Mouse (Mus musculus) thymus, adult 2 months (tissue): ENCODE results near the gene Serpini1. TPM values are rescaled to one million over a fixed set of nuclear protein-coding genes. Genes with fewer than 3 reads are reported as not detected.
"Not testable (repeated sequence)": the region's sequence is repeated elsewhere in the genome, so short reads cannot be mapped to it uniquely, and the experiment has no call there.

ENCODE experiments used
- DNase-seq: peaks from one replicate; pipeline ENCODE4 v3.0.0; 2021
- H3K27ac ChIP-seq: fragments of 200-500 bp; 2 replicates; pipeline ENCODE4 v1.5.1; 2012; ENCODE audit warnings: low read length, control low read depth; ENCODE audit not compliant: control insufficient read depth, insufficient read depth
- H3K27me3 ChIP-seq: fragments of 200-500 bp; 2 replicates; pipeline ENCODE4 v1.6.1; 2012; ENCODE audit warnings: mild to moderate bottlenecking, low read length, moderate library complexity, mixed read lengths; ENCODE audit not compliant: control insufficient read depth, insufficient read depth
- H3K36me3 ChIP-seq: fragments of 200-500 bp; 2 replicates; pipeline ENCODE4 v1.6.1; 2012; ENCODE audit warnings: mild to moderate bottlenecking, low read length, moderate library complexity; ENCODE audit not compliant: control insufficient read depth, insufficient read depth
- H3K4me1 ChIP-seq: fragments of 200-500 bp; replicated peaks from 2 replicates; pipeline ENCODE4 v1.6.1; 2012; ENCODE audit warnings: low read length; ENCODE audit not compliant: control insufficient read depth, insufficient read depth
- H3K4me3 ChIP-seq: fragments of 200-500 bp; 2 replicates; pipeline ENCODE4 v1.5.1; 2012; ENCODE audit warnings: mild to moderate bottlenecking, low read length, control low read depth, moderate library complexity; ENCODE audit not compliant: control insufficient read depth, insufficient read depth
- CTCF ChIP-seq: fragments of 200-500 bp; IDR thresholded peaks from 2 replicates; pipeline ENCODE4 v1.5.1; 2012; ENCODE audit warnings: mild to moderate bottlenecking, control low read depth, low read length, moderate library complexity, borderline replicate concordance; ENCODE audit not compliant: control insufficient read depth, poor library complexity, insufficient read depth; ENCODE audit errors: extremely low read depth
- POLR2A ChIP-seq: fragments of 200-500 bp; IDR thresholded peaks from 2 replicates; pipeline ENCODE4 v1.6.1; 2012; ENCODE audit warnings: mild to moderate bottlenecking, low read length, control low read depth, moderate library complexity; ENCODE audit not compliant: control insufficient read depth, poor library complexity, insufficient read depth; ENCODE audit errors: extremely low read depth
- WGBS: fragments of 180-500 bp; shearing (Covaris S2); methylation state at CpG from one replicate; pipeline ENCODE4 v1.1.7; 2018; 5-methylcytosine and 5-hydroxymethylcytosine counted together
- polyA plus RNA-seq: library from polyadenylated mRNA; depleted of rRNA; stranded (reverse); fragments of >200 nt; gene quantifications from 2 replicates; pipeline ENCODE4 v1.2.3, GENCODE M21; 2012

The Serpini1 gene
- polyA plus RNA-seq, 1 experiment = 1.1 TPM

DNA sequence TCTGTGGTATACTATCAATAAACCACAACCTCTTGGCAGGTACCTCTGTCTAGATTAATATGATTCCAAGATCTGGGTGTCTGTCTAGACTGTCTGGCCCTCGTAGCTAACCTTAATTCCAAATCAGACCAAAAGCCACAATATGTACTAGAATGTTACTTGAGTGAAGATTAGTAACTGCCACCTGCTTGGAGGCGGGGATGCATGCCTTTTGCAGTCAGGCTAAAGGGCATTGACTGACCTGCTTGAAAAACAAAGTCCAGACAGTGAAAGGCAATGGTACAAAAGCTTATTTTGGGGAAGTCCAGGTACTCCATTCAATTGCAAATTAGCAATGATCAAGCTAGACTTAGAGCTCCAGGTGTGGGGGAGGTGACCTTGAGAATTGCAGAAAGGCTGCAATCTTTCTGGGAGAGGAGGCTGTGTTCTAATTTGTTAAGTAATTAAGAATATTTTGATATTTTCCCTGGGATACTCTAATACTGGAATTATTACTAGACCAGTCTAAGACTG, 94.3 kb downstream of the Serpini1 start:
- no peaks in the 10 kb centered on the region for H3K4me1 ChIP-seq
- no peak overlapping the region for H3K4me3 ChIP-seq
- no peak overlapping the region for H3K27ac ChIP-seq
- no peak for DNase-seq
- 61% methylated on average over 2 of the region's 2 CpGs for WGBS
- no peaks in the 10 kb centered on the region for H3K27me3 ChIP-seq
- TF ChIP-seq CTCF (no peak), POLR2A (no peak)
- H3K36me3 ChIP-seq = no peaks in the 10 kb centered on the region

- H3K27me3 ChIP-seq, DNase-seq, H3K4me1 ChIP-seq, H3K4me3 ChIP-seq, H3K27ac ChIP-seq, H3K36me3 ChIP-seq: not testable (repeated sequence)
- WGBS = 95% methylated on average over 4 of the region's 4 CpGs
These were observed 96.6 kb downstream of the Serpini1 start for GRCm38 (mm10) chr3:75653901-75654300.

GRCm38 (mm10) chr3:75655578-75656344, 98.4 kb downstream of the Serpini1 start:
- TF ChIP-seq POLR2A (no peak), CTCF (no peak)
- H3K27ac ChIP-seq = no peak overlapping the region
- H3K36me3 ChIP-seq = no peaks in the 10 kb centered on the region
- no peak for DNase-seq
- WGBS = 97% methylated on average over 6 of the region's 6 CpGs
- no peaks in the 10 kb centered on the region for H3K4me1 ChIP-seq
- H3K4me3 ChIP-seq = no peak overlapping the region
- H3K27me3 ChIP-seq = no peaks in the 10 kb centered on the region

- TF ChIP-seq POLR2A (no peak), CTCF (no peak)
- Histone ChIP-seq H3K4me1 (no peaks in the 10 kb centered on the region; the same call in 1 of the 2 replicates), H3K27me3 (no peaks in the 10 kb centered on the region), H3K27ac (no peak overlapping the region), H3K4me3 (no peak overlapping the region), H3K36me3 (no peaks in the 10 kb centered on the region)
- WGBS = 45% methylated on average over 3 of the region's 3 CpGs
- no peak for DNase-seq
These were observed 109.6 kb downstream of the Serpini1 start for GRCm38 (mm10) chr3:75666962-75667361.

- Histone ChIP-seq H3K27me3 (no peaks in the 10 kb centered on the region), H3K36me3 (no peaks in the 10 kb centered on the region), H3K4me3 (no peak overlapping the region), H3K27ac (no peak overlapping the region), H3K4me1 (no peaks in the 10 kb centered on the region)
- TF ChIP-seq CTCF = no peak
- TF ChIP-seq POLR2A = no peak
- WGBS = 88% methylated on average over 1 of the region's 1 CpGs
- no peak for DNase-seq
These were observed 113.1 kb downstream of the Serpini1 start for GRCm38 (mm10) chr3:75670425-75670824.

DNA sequence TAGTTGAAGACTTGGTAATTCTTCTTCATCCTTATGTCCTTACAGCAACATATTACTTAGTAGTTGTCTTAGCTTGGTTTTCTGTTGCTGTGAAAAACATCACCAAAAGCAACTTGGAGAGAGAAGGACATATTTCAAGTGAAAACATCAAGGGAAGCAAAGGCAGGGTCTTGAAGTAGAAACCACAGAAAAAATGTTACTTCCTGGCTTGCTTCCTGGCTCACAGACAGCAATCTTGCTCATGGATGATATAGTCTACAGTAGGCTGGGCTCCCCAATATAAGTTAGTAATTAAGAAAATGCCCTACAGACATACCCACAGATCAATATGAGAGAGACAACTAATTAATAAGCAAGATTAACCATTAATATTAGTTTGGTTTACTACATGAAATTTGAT, 125.5 kb downstream of the Serpini1 start:
- Histone ChIP-seq H3K27ac (no peak overlapping the region; the same call in 1 of the 2 replicates), H3K4me1 (0 out of 2 replicates have a peak, but pooled peaks cover 2% of the 10 kb centered on the region), H3K27me3 (no peaks in the 10 kb centered on the region), H3K36me3 (no peaks in the 10 kb centered on the region), H3K4me3 (no peak overlapping the region)
- DNase-seq = no peak
- no peak for TF ChIP-seq POLR2A
- no peak for TF ChIP-seq CTCF

- no peaks in the 10 kb centered on the region for H3K27me3 ChIP-seq
- H3K36me3 ChIP-seq = no peaks in the 10 kb centered on the region
- DNase-seq = no peak
- H3K4me3 ChIP-seq = no peak overlapping the region
- H3K4me1 ChIP-seq = 0 out of 2 replicates have a peak, but pooled peaks cover 2% of the 10 kb centered on the region
- WGBS = 95% methylated on average over 2 of the region's 2 CpGs
- TF ChIP-seq POLR2A = no peak
- no peak for TF ChIP-seq CTCF
- H3K27ac ChIP-seq = no peak overlapping the region
These were observed 129.4 kb downstream of the Serpini1 start for GRCm38 (mm10) chr3:75686775-75687174.
